Mouse (Mus musculus): Measurements from ENCODE around the gene Tpo.

Gene Tpo

DNA sequence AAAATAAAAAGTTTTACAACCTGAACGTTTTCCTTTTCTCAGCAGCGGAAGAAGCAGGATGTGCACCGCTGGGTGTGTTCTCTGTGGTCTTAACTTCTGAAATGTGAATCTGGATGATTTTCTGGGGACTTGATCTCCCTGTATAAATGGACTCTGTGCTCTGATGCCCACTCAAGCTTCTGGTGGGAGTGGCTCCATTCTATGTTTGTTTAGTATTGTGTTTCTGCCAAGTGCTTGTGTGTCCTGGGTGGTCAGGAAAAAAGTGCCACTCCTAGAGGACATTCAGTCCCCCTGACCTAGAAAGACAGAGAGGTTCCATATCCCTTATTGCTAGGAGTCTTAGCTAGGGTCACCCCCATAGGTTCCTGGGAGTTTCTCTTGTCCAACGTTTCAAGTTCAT is at the start of gene Tpo:
TSS of gene Tpo (minus strand) at position 101 of the 400 bp plus-strand sequence.
- no peak for DNase-seq (ENCODE audit: low read depth in 1 of 2, low spot score in 2 of 2)

DNA sequence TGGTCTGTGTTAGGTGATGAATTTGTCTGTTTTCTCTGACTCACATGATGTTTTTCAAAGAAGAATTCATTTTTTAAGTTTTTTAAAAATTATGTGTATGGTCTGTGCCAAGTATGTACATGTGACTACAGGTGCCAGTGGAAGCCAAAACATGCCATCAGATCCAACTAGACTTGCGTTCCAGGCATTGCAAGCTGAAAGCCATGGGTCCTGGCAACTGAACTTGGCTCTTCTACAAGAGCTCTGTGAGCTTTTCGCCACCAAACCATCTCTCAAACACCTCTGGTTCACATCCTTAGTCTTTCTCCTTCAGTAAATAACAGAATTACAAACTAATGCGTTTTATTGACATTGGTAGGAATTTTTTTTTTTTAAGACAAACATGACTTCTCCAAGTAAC is 49.3 kb upstream of the Tpo start:
- no peak for DNase-seq (ENCODE audit: low read depth in 1 of 2, low spot score in 2 of 2)

GRCm38 (mm10) chr12:30179623-30180022 is 47.2 kb upstream of the Tpo start:
- DNase-seq (ENCODE audit: low read depth in 1 of 2, low spot score in 2 of 2) = no peak

DNA sequence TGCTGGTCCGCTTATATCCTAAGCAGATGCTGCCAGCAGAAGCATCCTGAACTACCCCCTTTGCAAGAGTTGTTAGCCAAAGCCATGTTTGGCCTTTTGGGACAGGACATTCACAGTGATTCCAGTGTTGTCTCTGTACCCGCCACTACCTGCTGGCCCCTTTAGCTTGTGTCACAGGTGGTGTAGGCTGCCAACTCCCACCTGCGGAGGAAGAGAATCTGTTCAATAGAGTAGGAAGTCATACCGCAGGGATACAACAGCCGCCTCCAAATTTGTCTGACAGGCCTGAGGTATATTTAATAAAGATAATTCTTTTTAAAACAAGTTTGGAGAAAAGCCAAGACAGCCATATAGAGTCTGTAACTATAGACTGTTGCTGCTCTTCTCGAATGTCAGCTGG is 45.5 kb upstream of the Tpo start:
- DNase-seq (ENCODE audit: low read depth in 1 of 2, low spot score in 2 of 2) = no peak

GRCm38 (mm10) chr12:30177529-30177928 is 45.1 kb upstream of the Tpo start:
- DNase-seq (ENCODE audit: low read depth in 1 of 2, low spot score in 2 of 2) = no peak

DNA sequence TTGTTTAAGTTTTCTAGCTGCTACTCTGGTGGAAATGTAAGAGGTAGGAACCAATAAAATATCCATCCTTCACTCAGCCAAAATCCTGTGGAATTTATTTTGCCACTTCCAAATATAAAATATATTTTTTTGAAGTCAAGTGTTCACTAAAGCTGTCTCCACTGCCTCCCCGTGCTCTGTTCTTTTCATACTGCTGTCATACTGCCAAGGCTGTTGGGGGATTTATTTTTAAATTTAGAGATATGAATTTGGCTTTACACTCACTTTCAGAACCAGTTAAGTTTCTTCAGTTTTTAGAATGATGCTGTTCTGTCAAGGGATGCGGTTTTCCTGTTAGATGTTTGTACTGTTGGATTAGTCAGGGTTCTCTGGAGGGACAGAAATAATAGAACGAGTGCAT is 36.1 kb upstream of the Tpo start:
- DNase-seq (ENCODE audit: low read depth in 1 of 2, low spot score in 2 of 2) = no peak

GRCm38 (mm10) chr12:30164538-30164937 is 32.1 kb upstream of the Tpo start:
- no peak for DNase-seq (ENCODE audit: low read depth in 1 of 2, low spot score in 2 of 2)

- no peak for DNase-seq (ENCODE audit: low read depth in 1 of 2, low spot score in 2 of 2)
Observed at GRCm38 (mm10) chr12:30164005-30164404, 31.6 kb upstream of the Tpo start.

- no peak for DNase-seq (ENCODE audit: low read depth in 1 of 2, low spot score in 2 of 2)
Observed at GRCm38 (mm10) chr12:30161731-30162406, 29.4 kb upstream of the Tpo start.

DNA sequence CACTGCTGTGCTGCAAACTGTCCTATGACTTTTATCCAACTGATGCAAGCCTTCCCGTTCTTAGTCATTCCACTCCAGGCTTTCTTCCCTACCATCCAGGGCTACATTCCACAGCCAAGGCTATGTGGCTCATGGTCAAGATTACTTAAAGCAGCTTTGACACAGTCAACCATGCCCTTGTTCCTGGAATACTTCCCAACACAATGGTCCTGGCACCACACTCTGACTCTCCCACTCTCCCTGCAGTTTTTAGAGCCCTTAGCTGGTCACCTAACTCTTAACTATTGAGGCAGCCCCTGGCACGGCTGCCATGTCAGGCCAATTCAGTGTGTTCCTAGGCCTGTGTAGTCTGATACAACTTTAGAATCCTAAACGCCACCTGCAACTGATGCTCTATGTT is 28.1 kb upstream of the Tpo start:
- no peak for DNase-seq (ENCODE audit: low read depth in 1 of 2, low spot score in 2 of 2)

- DNase-seq (ENCODE audit: low read depth in 1 of 2, low spot score in 2 of 2) = no peak
Observed at GRCm38 (mm10) chr12:30159788-30160187, 27.4 kb upstream of the Tpo start.

GRCm38 (mm10) chr12:30154079-30154673 is 21.8 kb upstream of the Tpo start:
- no peak for DNase-seq (ENCODE audit: low read depth in 1 of 2, low spot score in 2 of 2)

GRCm38 (mm10) chr12:30142085-30142484 is 9.7 kb upstream of the Tpo start:
- DNase-seq (ENCODE audit: low read depth in 1 of 2, low spot score in 2 of 2) = no peak

- DNase-seq (ENCODE audit: low read depth in 1 of 2, low spot score in 2 of 2) = no peak
Observed at GRCm38 (mm10) chr12:30129411-30129716, 3.1 kb downstream of the Tpo start.

DNA sequence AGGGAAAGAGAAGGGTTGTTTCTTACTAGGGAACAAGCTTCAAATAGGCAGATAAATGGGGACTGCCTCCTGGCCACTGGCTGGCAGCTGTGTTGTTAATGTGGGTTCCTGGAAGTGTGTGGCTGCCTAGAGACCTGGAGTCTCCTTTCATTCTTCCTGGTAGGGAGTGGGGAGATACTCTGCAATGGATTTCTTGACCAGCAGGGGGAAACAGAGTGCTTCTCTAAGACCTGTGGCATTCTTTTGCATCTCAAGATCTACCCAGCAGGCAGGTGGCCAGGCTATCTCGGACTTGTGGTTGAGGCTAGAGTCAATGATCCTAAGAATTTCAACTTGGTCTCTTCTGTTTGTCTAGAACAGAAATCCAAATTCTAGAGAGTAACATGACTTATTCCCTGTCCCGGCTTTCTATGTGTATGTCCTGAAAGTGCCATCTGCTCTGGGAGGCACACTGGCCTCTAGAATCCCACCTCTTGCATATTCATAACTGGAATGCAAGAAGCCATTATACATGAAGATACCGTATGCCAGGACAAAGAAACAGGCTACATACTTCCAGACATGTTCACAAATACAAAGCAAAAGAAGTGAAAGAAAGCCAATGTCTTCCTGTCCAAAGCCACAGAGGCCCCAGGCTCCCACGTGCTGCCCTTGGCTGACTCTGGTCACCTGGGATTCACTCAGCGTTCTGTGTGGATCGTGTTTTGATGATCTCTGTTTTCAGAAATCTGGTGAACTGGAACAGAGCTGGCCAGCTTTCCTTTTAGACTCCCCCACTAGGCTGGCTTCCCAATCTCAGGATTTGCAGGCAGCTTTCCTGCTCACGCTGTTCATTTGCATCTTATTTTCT is 3.6 kb downstream of the Tpo start:
- DNase-seq (ENCODE audit: low read depth in 1 of 2, low spot score in 2 of 2) = no peak

- no peak for DNase-seq (ENCODE audit: low read depth in 1 of 2, low spot score in 2 of 2)
Observed at GRCm38 (mm10) chr12:30122347-30122746, 10.1 kb downstream of the Tpo start.

- DNase-seq (ENCODE audit: low read depth in 1 of 2, low spot score in 2 of 2) = no peak
Observed at GRCm38 (mm10) chr12:30112271-30112670, 20.2 kb downstream of the Tpo start.

DNA sequence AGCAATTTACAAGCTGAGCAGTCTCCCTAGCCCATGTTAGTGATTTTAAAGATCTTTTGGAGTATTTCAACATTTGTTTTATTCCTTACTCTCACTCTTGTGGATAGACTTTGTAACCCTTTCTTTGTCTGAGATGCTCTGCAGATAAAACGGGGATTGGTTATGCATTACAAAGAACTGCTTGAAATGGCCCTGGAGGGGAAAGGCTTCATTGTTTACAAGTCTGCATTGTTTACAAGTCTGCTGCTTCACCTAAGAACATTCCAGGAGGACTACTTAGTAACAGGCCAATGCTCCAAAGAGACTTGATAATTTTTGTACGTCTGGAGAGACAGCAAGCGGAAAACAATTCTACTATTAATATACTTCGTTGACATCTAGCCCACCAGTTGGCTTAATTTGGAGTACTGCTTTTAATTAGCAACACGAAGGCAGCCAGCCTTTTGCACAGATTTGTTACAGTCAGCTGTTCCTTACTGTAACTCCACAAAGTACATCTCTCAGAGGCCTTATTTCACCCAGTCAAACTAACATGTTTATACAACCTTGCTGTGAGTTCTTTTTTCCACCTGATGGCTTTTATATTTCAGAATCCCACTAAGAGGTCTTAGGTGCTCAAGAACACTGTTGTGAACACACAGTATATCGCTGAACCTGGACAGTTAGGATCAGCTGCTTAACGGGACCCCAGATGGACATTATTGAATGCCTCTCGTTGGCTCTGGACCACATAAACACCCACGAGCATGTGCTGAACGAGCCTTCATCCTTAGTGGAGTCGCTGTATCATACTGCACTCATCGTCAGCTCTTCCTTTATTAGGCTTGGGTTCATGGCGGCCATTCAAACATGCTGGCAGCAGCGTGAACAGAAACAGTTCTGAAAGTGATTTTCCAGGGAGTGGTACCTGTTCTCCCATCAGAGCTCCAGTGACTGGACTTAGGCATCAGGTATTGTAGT is 22.5 kb downstream of the Tpo start:
- DNase-seq (ENCODE audit: low read depth in 1 of 2, low spot score in 2 of 2) = no peak

- DNase-seq (ENCODE audit: low read depth in 1 of 2, low spot score in 2 of 2) = no peak
Observed at GRCm38 (mm10) chr12:30102891-30103565, 29.4 kb downstream of the Tpo start.

GRCm38 (mm10) chr12:30092081-30092480 is 40.3 kb downstream of the Tpo start:
- DNase-seq (ENCODE audit: low read depth in 1 of 2, low spot score in 2 of 2) = no peak

DNA sequence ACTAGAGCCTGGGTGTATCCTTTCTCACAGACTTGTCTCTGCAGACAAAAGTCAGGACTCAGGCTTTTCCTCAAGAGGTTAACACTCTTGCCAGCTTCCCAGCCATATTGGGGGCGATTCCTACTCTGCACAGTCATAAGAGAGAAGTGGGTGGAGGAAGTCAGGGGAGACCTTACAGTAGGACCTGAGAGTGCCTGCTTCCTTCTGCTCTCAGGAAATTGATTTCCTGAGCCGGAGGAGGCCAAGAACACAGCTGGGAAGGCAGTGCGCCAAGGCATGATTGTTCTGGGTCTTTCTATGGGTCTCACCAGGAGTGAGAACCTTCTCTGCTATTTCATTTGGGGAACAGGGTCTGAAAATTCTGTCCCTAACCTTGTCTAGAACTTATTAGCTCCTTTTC is 48.5 kb downstream of the Tpo start:
- DNase-seq (ENCODE audit: low read depth in 1 of 2, low spot score in 2 of 2) = no peak
